Mouse (Mus musculus): ENCODE measurements around the gene Phldb1.
"Not testable (repeated sequence)": the region's sequence is repeated elsewhere in the genome, so short reads cannot be mapped to it uniquely, and the experiment has no call there.

Phldb1 gene

GRCm38 (mm10) chr9:44648881-44649281 lies 86.1 kb downstream of the Phldb1 start:
- no peak for DNase-seq

DNA sequence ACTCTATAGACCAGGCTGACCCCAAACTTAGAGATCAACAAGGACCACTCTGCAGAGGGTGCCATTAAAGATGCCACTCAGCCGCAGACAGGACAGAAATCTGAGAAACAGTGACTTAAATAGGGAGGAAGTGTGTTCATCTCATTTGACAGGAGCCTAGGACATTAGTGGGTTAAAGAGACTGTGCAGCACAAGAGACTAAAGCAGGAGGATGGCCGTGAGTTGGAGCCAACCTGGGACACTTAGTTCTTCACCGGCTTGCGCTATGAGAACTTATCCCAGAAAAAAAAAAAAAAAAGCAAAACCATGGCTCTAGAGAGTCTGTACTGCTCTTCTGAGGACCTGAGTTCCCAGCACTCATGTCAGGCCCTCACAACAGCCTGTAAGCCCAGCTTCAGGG lies 87.3 kb downstream of the Phldb1 start:
- DNase-seq: no peak

GRCm38 (mm10) chr9:44647026-44647425 lies 88.0 kb downstream of the Phldb1 start:
- DNase-seq: no peak

DNA sequence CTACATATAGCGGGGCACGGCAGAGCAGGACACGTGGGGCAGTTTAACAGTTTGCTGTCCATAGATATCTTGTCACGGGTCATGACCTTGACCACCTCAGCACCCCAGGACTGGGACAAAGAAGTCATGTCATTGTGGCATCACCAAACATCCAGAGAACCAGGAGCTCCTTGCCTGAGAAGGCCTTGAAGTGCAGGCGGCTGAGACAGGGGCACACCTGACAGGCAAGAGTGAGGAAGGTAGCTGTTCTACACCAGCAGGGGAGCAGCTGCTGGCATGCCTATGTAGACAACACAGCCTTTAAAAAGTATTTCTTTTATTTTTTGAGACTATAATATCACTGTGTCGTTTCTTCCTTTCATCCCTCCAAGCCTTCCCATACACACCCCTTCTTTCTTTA lies 88.6 kb downstream of the Phldb1 start:
- DNase-seq: no peak

DNA sequence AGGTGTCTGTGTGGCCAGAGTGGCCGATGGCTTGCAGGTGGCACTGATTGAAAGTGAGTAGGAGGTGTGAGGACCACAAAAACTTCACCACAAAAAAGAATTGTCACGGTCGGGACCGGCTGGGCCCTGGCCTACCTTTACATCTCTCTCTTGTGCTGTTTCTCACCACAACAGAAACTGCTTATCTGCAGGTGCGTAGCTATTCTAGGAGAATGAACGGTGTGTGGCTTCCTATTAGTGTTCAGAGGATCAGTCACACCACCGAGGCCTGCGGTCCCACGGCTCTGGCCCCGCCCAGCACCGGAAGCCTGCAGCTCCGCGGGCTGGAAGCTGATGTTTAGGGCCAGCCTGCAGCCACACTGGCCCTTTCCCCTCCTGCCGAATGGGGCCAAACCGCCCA lies 89.1 kb downstream of the Phldb1 start:
- DNase-seq: no peak

DNA sequence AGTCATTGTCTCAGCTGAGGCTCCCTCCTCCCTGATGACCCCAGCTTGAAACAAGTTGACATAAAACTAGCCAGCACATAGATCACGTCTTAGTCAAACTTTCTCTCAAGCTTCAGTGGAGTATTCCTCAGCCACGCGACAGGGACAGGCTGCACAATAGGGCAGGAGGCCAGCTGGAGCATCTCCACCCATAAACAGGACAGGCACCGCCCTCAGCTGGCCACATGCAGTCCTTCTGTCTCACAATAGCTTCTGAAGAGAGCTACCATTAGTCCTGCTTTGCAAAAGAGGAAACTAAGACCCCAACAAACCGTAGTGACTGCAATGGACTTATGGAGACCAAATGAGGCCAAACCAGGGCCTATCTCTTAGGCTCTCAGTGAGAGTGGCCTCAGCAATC lies 89.5 kb downstream of the Phldb1 start:
- DNase-seq: peak; percentile 81 to 86

DNA sequence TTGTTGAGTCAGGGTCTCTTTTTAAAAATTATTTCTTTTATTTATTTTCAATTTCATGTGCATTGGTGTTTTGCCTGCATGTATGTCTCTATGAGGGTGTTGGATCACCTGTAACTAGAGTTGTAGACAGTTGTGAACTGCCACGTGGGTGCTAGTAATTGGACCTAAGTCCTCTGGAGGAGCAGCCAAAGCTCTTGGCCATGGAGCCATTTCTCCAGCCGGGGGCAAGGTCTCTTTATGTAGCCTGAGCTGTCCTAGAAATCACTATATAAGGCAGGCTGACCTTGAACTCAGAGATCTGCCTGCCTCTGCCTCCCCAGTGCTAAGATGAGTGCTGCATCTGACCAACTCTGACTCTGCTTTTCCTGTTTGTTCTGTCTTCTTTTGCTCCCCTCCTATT lies 90.8 kb downstream of the Phldb1 start:
- DNase-seq: no peak

- no peak for DNase-seq
Measured at GRCm38 (mm10) chr9:44643103-44643502, 91.9 kb downstream of the Phldb1 start.

DNA sequence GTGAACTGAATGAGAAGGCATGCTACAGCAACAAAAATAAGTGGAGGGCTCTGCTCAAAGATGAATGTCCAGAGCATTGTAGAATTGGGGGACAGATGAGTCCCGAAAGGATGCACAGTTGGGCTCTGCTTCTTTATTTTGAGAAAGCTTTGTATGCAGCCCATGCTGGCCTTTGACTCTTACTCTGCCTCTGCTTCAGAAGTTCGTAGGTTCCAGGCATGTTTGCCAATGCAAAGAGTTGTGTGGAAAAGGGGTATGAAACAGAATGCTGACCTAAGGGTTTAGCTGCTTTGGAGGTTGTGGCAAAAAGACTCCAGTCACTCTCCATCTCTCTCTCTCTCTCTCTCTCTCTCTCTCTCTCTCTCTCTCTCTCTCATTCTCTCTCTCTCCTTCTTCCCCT lies 93.4 kb downstream of the Phldb1 start:
- DNase-seq: no peak

DNA sequence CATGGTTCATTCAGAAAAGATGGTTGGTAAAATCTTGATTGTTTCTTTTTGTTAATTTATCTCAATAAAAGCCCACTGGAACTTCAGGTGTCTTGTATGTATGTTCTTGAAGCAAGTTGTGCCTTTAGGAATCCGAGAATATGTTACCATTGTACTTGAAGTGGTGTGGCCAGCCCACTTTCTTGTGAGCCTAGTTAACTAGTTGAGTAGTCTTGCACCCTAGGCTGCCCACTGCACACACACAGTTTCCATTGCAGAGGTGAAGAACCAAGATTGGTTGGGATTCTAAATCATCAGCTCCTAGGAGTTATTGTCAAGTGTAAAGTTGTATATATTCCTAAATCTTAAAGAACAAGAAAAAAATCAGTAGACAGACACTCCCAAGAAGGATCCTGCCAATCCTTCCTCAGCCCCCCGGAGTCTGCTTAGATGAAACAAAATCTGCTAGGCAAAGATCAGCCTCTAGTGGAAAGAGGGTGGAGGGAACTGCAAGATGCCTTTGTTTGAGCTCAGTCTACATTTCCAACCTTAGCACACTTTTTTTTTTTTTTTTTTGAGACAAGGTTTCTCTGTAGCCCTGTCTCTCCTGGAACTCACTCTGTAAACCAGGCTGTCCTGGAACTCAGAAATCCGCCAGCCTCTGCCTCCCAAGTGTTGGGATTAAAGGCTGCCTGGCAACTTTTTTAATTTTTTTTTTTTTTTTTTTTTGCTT lies 94.2 kb downstream of the Phldb1 start:
- DNase-seq: no peak

DNA sequence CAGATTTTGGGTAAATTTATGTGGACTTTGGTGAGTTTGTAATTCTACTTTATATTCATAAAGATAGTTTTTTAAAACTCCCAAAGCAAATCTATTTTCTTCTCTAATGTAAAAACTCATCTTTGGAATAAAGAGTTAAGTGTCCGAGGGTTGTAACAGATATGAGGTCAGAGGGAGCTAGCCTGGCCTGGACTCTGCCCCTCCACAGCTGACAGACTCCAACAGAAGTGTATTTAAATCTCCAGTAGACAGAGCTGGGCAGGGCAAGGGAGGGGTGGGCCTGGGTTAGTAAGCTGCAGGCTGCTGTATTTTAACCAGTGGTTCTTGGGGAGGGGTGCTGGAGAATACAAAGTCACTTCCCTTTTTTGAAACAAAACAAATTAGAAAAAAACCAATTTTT lies 95.0 kb downstream of the Phldb1 start:
- DNase-seq: not testable (repeated sequence)

DNA sequence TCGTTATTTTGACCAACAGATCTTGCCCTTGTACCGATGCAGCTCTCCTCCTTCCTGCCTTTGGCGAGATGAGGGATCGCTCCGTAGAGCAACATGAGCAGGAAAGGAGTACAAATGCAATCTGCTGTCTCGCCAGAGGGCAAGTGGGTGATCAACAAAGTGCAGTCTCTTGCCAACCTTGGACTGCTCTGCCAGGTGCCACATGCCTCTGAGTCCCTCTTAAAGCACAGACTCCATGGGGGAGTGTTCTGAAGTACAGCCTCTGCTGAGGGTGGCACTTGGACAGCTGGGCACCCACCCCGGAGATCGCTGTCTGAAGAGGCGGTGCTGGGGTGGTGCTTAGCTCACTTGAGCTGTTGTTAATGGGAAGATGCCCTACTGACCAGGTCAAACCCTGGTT lies 96.3 kb downstream of the Phldb1 start:
- peak; percentile 62 to 73 for DNase-seq

- DNase-seq: peak; percentile 63 to 71
Measured at GRCm38 (mm10) chr9:44637551-44638169, 97.3 kb downstream of the Phldb1 start.

Measured in cerebellum, postnatal 10 days (tissue).